Mouse (Mus musculus) neutrophil, adult 59 days (primary cell): ENCODE data around the gene Tdpoz2. TPM values are rescaled to one million over a fixed set of nuclear protein-coding genes. Genes with fewer than 3 reads are reported as not detected.

Source experiments
- total RNA-seq, 2 experiments: library from RNA; stranded (reverse); gene quantifications; 1 replicate in 1 of 2; 2 replicates in 1 of 2; pipeline ENCODE4 v1.2.4; 2023

The Tdpoz2 gene
- total RNA-seq: not detected

GRCm38 (mm10) chr3:93652586-93652985 lies at the start of gene Tdpoz2:
Tdpoz2 (minus strand) TSS chr3:93652686.

GRCm38 (mm10) chr3:93692970-93693369 lies 40.5 kb upstream of the Tdpoz2 start, which contains the start of gene Gm37596:
Gm37596 (minus strand) TSS chr3:93693070.

GRCm38 (mm10) chr3:93676210-93676609 lies 23.7 kb upstream of the Tdpoz2 start, which contains the start of gene Tdpoz1:
Tdpoz1 (minus strand) TSS chr3:93676310.

Other genes with a start within 250 kb of the Tdpoz2 start
- gene Tchh, start 210.4 kb downstream of the Tdpoz2 start, total RNA-seq: 1 to 10 TPM; 1.2 to 1.5 TPM
- not detected for gene Tchhl1, start 183.9 kb downstream of the Tdpoz2 start, total RNA-seq
- gene S100a11, start 132.2 kb downstream of the Tdpoz2 start, total RNA-seq: 1,000 to 10,000 TPM; 3,647 to 3,826 TPM
- 100 to 1,000 TPM; 209 to 340 TPM for gene S100a10, start 97.6 kb downstream of the Tdpoz2 start, total RNA-seq
- gene Tdpoz1, start 23.6 kb upstream of the Tdpoz2 start, total RNA-seq: not detected
- not detected for gene Gm37596, start 40.4 kb upstream of the Tdpoz2 start, total RNA-seq
- gene Gm5773, start 120.3 kb upstream of the Tdpoz2 start, total RNA-seq: not detected
- not detected for gene Tdpoz4, start 143.7 kb upstream of the Tdpoz2 start, total RNA-seq
- gene Tdpoz3, start 173.3 kb upstream of the Tdpoz2 start, total RNA-seq: not detected